Mouse (Mus musculus): Measurements from ENCODE around the gene Acmsd.

GRCm38 (mm10) chr1:127785882-127786281 lies 56.7 kb downstream of the Acmsd start:
- TF ChIP-seq CTCF (IDR thresholded peaks at IDR 0.05; ENCODE audit: control insufficient read depth, insufficient read depth, low read length): no peak
- no peak for TF ChIP-seq POLR2A (IDR thresholded peaks at IDR 0.05; ENCODE audit: borderline replicate concordance, control insufficient read depth, low read depth, low read length)
